Mouse (Mus musculus): ENCODE measurements around the gene Cpsf4l.

DNA sequence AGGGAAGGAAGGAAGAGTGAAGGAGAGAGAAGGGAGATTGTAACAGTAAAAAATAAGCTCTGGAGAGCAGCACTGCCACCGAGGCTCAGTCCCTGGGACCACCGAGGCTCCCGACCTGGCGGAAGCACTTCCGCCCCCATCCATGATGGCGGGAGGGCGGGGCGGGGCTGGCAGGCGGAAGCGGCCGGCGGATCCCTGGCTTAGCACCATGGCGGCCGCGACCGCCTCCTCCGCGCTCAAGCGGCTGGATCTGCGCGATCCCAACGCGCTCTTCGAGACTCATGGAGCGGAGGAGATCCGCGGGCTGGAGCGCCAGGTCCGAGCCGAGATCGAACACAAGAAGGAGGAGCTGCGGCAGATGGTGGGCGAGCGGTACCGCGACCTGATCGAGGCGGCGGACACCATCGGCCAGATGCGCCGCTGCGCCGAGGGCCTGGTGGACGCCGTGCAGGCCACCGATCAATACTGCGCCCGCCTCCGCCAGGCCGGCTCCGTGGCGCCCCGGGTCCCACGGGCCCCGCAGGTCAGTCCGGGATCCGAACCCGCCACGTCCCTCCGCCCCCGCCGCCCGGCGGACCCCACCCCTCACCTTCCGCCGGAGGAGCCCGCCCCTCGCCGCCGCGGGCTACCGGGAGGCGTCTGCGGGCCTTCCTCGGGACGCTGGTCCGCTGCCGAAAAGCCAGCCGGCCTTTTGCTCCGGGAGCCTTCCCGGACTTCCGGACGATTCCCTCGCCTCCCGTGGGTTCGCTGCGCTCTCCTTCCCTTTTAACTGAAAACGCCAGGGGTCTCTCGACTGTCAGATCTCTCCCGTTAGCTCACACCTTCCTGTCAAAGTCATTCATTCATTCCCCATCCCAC is 60.2 kb downstream of the Cpsf4l start, which contains the start of gene Slc39a11:
- no peak for TF ChIP-seq FLI1 (IDR thresholded peaks at IDR 0.05; ENCODE audit: low read length)
- TF ChIP-seq GATA1 (IDR thresholded peaks at IDR 0.05; ENCODE audit: borderline replicate concordance, low read length) = no peak
